Mouse (Mus musculus) heart, embryonic 10.5 days (tissue): ENCODE data around the gene Cdk9. TPM values are rescaled to one million over a fixed set of nuclear protein-coding genes. Genes with fewer than 3 reads are reported as not detected.

Experiments used
- DNase-seq: peaks from one replicate; pipeline ENCODE4 v3.0.0-alpha.2; 2017; ENCODE audit warnings: low spot score
- H3K27ac ChIP-seq: fragments of 300-500 bp; sonication (generic); 2 replicates; pipeline ENCODE4 v1.5.1; 2016; ENCODE audit warnings: mild to moderate bottlenecking
- H3K27me3 ChIP-seq: fragments of 300-500 bp; sonication (generic); 2 replicates; pipeline ENCODE4 v1.6.1; 2016; ENCODE audit warnings: mild to moderate bottlenecking; ENCODE audit not compliant: poor library complexity, insufficient read depth, severe bottlenecking
- H3K36me3 ChIP-seq: fragments of 300-500 bp; sonication (generic); 2 replicates; pipeline ENCODE4 v1.6.1; 2016; ENCODE audit warnings: mild to moderate bottlenecking, moderate library complexity
- H3K4me1 ChIP-seq: fragments of 300-500 bp; sonication (generic); 2 replicates; pipeline ENCODE4 v1.6.1; 2016; ENCODE audit warnings: mild to moderate bottlenecking
- H3K4me3 ChIP-seq: fragments of 300-500 bp; sonication (generic); 2 replicates; pipeline ENCODE4 v1.5.1; 2016; ENCODE audit warnings: mild to moderate bottlenecking, moderate library complexity
- H3K9me3 ChIP-seq: fragments of 300-500 bp; sonication (generic); 2 replicates; pipeline ENCODE4 v1.6.1; 2016; ENCODE audit warnings: mild to moderate bottlenecking, moderate library complexity
- WGBS: fragments of 180-500 bp; shearing (Covaris S2); methylation state at CpG from one replicate; pipeline ENCODE4 v1.1.7; 2016; 5-methylcytosine and 5-hydroxymethylcytosine counted together
- microRNA counts: library from miRNA; unstranded; fragments of <30 nt; microRNA quantifications from one replicate; lab custom pipeline; 2017
- microRNA-seq: library from miRNA; unstranded; fragments of <30 nt; microRNA quantifications from one replicate; pipeline ENCODE4, GENCODE M21; 2017
- polyA plus RNA-seq: library from polyadenylated mRNA; unstranded; fragments of >200 nt; fragmentation: Nextera tagmentation; extraction: Ambion mirVana; gene quantifications from 2 replicates; pipeline ENCODE4 v1.2.1, GENCODE M21; 2016

The Cdk9 gene
- polyA plus RNA-seq, 1 experiment from 2014 or later = 115 TPM

DNA sequence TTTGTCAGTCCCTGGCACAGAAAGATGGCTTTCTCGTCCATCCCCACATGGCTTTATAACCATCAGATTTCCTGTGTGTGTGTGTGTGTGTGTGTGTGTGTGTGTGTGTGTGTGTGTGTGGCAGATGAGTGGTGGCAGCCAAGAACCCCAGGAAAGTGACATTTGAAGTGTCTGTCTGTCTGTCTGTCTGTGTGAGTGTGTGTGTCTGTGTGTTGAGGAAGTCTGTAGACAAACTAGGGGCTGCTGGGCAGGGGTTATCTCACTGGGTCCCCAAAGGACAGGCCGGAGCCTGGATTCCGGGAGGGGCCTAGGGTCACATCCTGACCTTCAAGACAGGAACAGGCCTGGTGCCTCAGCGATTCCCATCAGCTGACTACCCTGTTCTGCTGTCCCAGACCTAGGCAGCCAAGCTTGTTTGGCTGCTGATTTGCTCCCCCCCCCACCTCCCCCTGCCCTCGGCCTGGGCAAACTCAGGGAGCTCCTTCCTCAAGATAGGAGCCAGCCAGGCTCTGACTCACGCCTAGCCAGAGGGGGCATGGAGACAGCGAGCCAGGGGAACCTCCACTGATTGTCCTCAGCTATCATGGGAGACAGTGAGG is 51.3 kb downstream of the Cdk9 start:
- peak overlapping the region; percentile 88 for H3K27ac ChIP-seq
- no peaks in the 10 kb centered on the region for H3K9me3 ChIP-seq
- peak; percentile 87 for DNase-seq
- no peaks in the 10 kb centered on the region for H3K27me3 ChIP-seq
- peaks cover 13% of the 10 kb centered on the region for H3K36me3 ChIP-seq
- peaks cover 43% of the 10 kb centered on the region for H3K4me1 ChIP-seq
- 14% methylated on average over 7 of the region's 7 CpGs for WGBS
- H3K4me3 ChIP-seq = no peak overlapping the region

DNA sequence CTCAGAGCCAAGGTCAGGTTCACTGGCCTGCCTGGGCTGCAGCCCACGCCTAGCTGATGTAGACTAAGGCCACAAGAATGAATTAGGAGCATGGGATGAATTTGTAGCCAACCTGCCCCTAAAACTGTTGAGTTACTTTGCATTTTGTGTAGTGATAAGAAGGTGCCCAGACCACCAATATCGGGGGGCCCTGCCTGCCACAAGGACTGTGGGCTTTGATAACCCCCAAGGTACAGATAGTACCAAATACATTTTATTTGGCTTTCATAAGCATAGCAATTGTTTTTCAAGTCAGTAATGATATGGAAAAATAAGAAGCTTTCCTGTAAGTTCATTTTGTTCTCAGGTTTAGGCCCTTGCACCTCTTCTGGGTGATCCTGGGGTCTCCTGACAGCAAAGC is 54.0 kb downstream of the Cdk9 start:
- H3K4me1 ChIP-seq = peaks cover 49% of the 10 kb centered on the region
- 80% methylated on average over 2 of the region's 2 CpGs for WGBS

DNA sequence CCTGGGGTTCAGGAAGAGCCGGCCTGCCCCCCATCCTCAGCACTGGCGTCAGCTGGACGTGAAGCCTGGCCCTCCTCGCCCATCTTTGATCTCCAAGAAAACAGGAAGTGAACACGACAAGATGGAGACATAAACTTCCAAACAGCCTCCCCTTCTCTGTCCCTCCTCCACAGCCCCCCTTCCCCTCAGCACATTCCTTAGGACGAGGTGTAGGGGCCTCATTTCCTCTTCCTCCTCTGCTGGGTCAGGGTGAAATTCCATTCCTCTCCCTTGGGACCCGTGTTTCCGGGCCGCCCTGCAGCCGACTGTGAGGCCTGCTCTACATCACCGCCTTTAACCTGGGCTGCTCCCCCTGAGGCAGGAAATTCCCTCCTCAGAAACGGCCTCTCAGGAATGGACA is 57.0 kb downstream of the Cdk9 start:
- peaks cover 48% of the 10 kb centered on the region for H3K4me1 ChIP-seq
- peaks cover 9% of the 10 kb centered on the region; the same call in 1 of the 2 replicates for H3K36me3 ChIP-seq
- H3K27me3 ChIP-seq = no peaks in the 10 kb centered on the region
- H3K9me3 ChIP-seq = no peaks in the 10 kb centered on the region
- DNase-seq = peak; percentile 85
- WGBS = 41% methylated on average over 12 of the region's 12 CpGs
- peak overlapping the region; percentile 87 for H3K27ac ChIP-seq
- peak overlapping the region; percentile 29; the same call in 1 of the 2 replicates for H3K4me3 ChIP-seq

More for the DNA sequence above, 54.0 kb downstream of the Cdk9 start:
- H3K36me3 ChIP-seq = peaks cover 13% of the 10 kb centered on the region
- H3K27me3 ChIP-seq = no peaks in the 10 kb centered on the region
- peak overlapping the region; percentile 19; the same call in 1 of the 2 replicates for H3K27ac ChIP-seq
- no peaks in the 10 kb centered on the region for H3K9me3 ChIP-seq
- no peak for DNase-seq
- no peak overlapping the region for H3K4me3 ChIP-seq

MicroRNA genes within 50 kb of the gene (microRNA counts, 519-probe panel; counts per million panel counts)
- not detected for microRNA mmu-miR-2861 (lab: Ali Mortazavi, UCI)

Small RNAs within 50 kb of the gene (microRNA-seq; reads per million reads assigned to microRNA genes)
- gene Gm47291 = not detected
- not detected for gene Mir2861
- gene Mir3960 = not detected
- gene Mir8093 = not detected

Other genes starting within 250 kb of the Cdk9 start
- 5.9 and 8.3 TPM in 2 replicates for gene Fam102a, start 177.7 kb downstream of the Cdk9 start, polyA plus RNA-seq
- 87.4 and 92.5 TPM in 2 replicates for gene Dpm2, start 142.2 kb downstream of the Cdk9 start, polyA plus RNA-seq
- gene Pip5kl1, start 138.3 kb downstream of the Cdk9 start, polyA plus RNA-seq = 0.43 and 1.1 TPM in 2 replicates
- gene 9430097D07Rik, start 137.4 kb downstream of the Cdk9 start, polyA plus RNA-seq = 0.09 and 0.15 TPM in 2 replicates
- 39.8 and 49.0 TPM in 2 replicates for gene St6galnac4, start 126.0 kb downstream of the Cdk9 start, polyA plus RNA-seq
- gene St6galnac6, start 113.4 kb downstream of the Cdk9 start, polyA plus RNA-seq = 25.1 and 28.4 TPM in 2 replicates
- gene Ak1, start 91.3 kb downstream of the Cdk9 start, polyA plus RNA-seq = 179 and 305 TPM in 2 replicates
- gene Eng, start 66.5 kb downstream of the Cdk9 start, polyA plus RNA-seq = 87.1 and 149 TPM in 2 replicates
- gene Fpgs, start 8.9 kb downstream of the Cdk9 start, polyA plus RNA-seq = 24.7 and 34.8 TPM in 2 replicates
- 34.8 and 35.4 TPM in 2 replicates for gene Sh2d3c, start 8.0 kb upstream of the Cdk9 start, polyA plus RNA-seq
- gene 6330409D20Rik, start 27.9 kb upstream of the Cdk9 start, polyA plus RNA-seq = 0.28 TPM in 1 of 2 replicates, not detected in the other
- gene Tor2a, start 44.2 kb upstream of the Cdk9 start, polyA plus RNA-seq = 46.2 and 57.2 TPM in 2 replicates
- 0.29 and 0.52 TPM in 2 replicates for gene Ttc16, start 62.6 kb upstream of the Cdk9 start, polyA plus RNA-seq
- 5.1 and 5.6 TPM in 2 replicates for gene Ptrh1, start 62.7 kb upstream of the Cdk9 start, polyA plus RNA-seq
- 0.78 and 1.2 TPM in 2 replicates for gene Cfap157, start 71.4 kb upstream of the Cdk9 start, polyA plus RNA-seq
- gene Stxbp1, start 134.2 kb upstream of the Cdk9 start, polyA plus RNA-seq = 19.1 and 21.6 TPM in 2 replicates
- gene Fam129b, start 163.0 kb upstream of the Cdk9 start, polyA plus RNA-seq = 47.1 and 55.5 TPM in 2 replicates
- 121 and 170 TPM in 2 replicates for gene Rpl12, start 248.5 kb upstream of the Cdk9 start, polyA plus RNA-seq
- 7.6 and 8.6 TPM in 2 replicates for gene Lrsam1, start 248.5 kb upstream of the Cdk9 start, polyA plus RNA-seq